Mouse (Mus musculus) heart, adult 18-20 months (tissue): ENCODE data around the gene Prss41. TPM values are rescaled to one million over a fixed set of nuclear protein-coding genes. Genes with fewer than 3 reads are reported as not detected.

Experiments used
- microRNA-seq, 2 experiments: library from miRNA; unstranded; fragments of <30 nt; microRNA quantifications; one replicate each; pipeline ENCODE4 v1.2.0; 2022
- total RNA-seq, 2 experiments: library from RNA; stranded (reverse); gene quantifications; 2 replicates each; pipeline ENCODE4 v1.2.3; 2021

Gene Prss41
- total RNA-seq, 2 experiments from 2014 or later, result not detected

Small RNAs within 50 kb of the gene (microRNA-seq; reads per million reads assigned to microRNA genes)
- gene Mir5125, result 1.6 to 1.9 reads per million in 2 experiments

Other genes with a start within 250 kb of the Prss41 start
- 1 to 10 TPM; 2.2 to 3.1 TPM for gene Zfp13, start 244.7 kb downstream of the Prss41 start, total RNA-seq
- not detected for gene Zscan10, start 243.3 kb downstream of the Prss41 start, total RNA-seq
- under 1 TPM in 1 of 2 experiments, not detected in 1; 0.13 TPM for gene Mmp25, start 198.9 kb downstream of the Prss41 start, total RNA-seq
- not detected for gene Bicdl2, start 183.7 kb downstream of the Prss41 start, total RNA-seq
- gene Hcfc1r1, start 170.6 kb downstream of the Prss41 start, total RNA-seq, result 100 to 1,000 TPM; 191 to 199 TPM
- gene Thoc6, start 170.3 kb downstream of the Prss41 start, total RNA-seq, result 10 to 100 TPM; 11.0 to 11.2 TPM
- gene Tnfrsf12a, start 166.7 kb downstream of the Prss41 start, total RNA-seq, result 10 to 100 TPM; 63.7 to 89.9 TPM
- gene Cldn6, start 164.9 kb downstream of the Prss41 start, total RNA-seq, result not detected
- gene Cldn9, start 160.1 kb downstream of the Prss41 start, total RNA-seq, result not detected
- gene 1520401A03Rik, start 121.4 kb downstream of the Prss41 start, total RNA-seq, result not detected
- gene Pkmyt1, start 117.8 kb downstream of the Prss41 start, total RNA-seq, result 1 to 10 TPM; 1.1 to 1.4 TPM
- gene Paqr4, start 103.3 kb downstream of the Prss41 start, total RNA-seq, result 10 to 100 TPM; 22.9 to 29.2 TPM
- gene Kremen2, start 98.3 kb downstream of the Prss41 start, total RNA-seq, result under 1 TPM; 0.15 to 0.18 TPM
- gene Flywch1, start 72.6 kb downstream of the Prss41 start, total RNA-seq, result 10 to 100 TPM; 38.1 to 40.7 TPM
- under 1 TPM in 1 of 2 experiments, not detected in 1; 0.55 TPM for gene Flywch2, start 58.1 kb downstream of the Prss41 start, total RNA-seq
- gene Srrm2, start 53.6 kb downstream of the Prss41 start, total RNA-seq, result 100 to 1,000 TPM; 125 to 153 TPM
- gene Elob, start 15.0 kb downstream of the Prss41 start, total RNA-seq, result 100 to 1,000 TPM; 357 to 360 TPM
- gene Prss33, start 8.1 kb downstream of the Prss41 start, total RNA-seq, result not detected
- gene Prss32, start 317 bp downstream of the Prss41 start, total RNA-seq, result not detected
- not detected for gene Prss21, start 23.9 kb upstream of the Prss41 start, total RNA-seq
- gene Dcpp1, start 36.7 kb upstream of the Prss41 start, total RNA-seq, result not detected
- not detected for gene Dcpp2, start 36.7 kb upstream of the Prss41 start, total RNA-seq
- not detected for gene Dcpp3, start 73.3 kb upstream of the Prss41 start, total RNA-seq
- not detected for gene Sbp, start 97.5 kb upstream of the Prss41 start, total RNA-seq
- not detected for gene Sbpl, start 111.1 kb upstream of the Prss41 start, total RNA-seq
- gene Prss30, start 136.4 kb upstream of the Prss41 start, total RNA-seq, result not detected
- gene Prss22, start 153.9 kb upstream of the Prss41 start, total RNA-seq, result not detected
- not detected for gene Prss27, start 194.0 kb upstream of the Prss41 start, total RNA-seq
- gene Kctd5, start 229.3 kb upstream of the Prss41 start, total RNA-seq, result 1 to 10 TPM; 7.5 to 7.8 TPM